Mouse (Mus musculus) neural tube, embryonic 11.5 days (tissue): ENCODE data around the gene Zbtb8os. TPM values are rescaled to one million over a fixed set of nuclear protein-coding genes. Genes with fewer than 3 reads are reported as not detected.

Source experiments
- ATAC-seq: fragments of 200-750 bp; cut with Nextera tagmentation; 2 replicates; pipeline ENCODE4 v1.8.0; 2017; ENCODE audit warnings: moderate number of reproducible peaks, mild to moderate bottlenecking, moderate TSS enrichment, moderate library complexity; ENCODE audit not compliant: insufficient read depth, low FRiP score, low TSS enrichment
- DNase-seq: peaks from one replicate; pipeline ENCODE4 v3.0.0-alpha.2; 2015; ENCODE audit warnings: low spot score
- H3K27ac ChIP-seq: fragments of 300-500 bp; sonication (generic); 2 replicates; pipeline ENCODE4 v1.5.1; 2014; ENCODE audit warnings: low read depth, mild to moderate bottlenecking, low read length
- H3K27me3 ChIP-seq: fragments of 300-500 bp; sonication (generic); 2 replicates; pipeline ENCODE4 v1.6.1; 2014; ENCODE audit warnings: mild to moderate bottlenecking, low read length, mixed read lengths; ENCODE audit not compliant: control insufficient read depth, insufficient read depth
- H3K36me3 ChIP-seq: fragments of 300-500 bp; sonication (generic); 2 replicates; pipeline ENCODE4 v1.6.1; 2014; ENCODE audit warnings: mild to moderate bottlenecking, low read length, moderate library complexity, mixed read lengths; ENCODE audit not compliant: control insufficient read depth, insufficient read depth
- H3K4me1 ChIP-seq: fragments of 300-500 bp; sonication (generic); 2 replicates; pipeline ENCODE4 v1.6.1; 2014; ENCODE audit warnings: low read length, mixed read lengths; ENCODE audit not compliant: control insufficient read depth, insufficient read depth
- H3K4me2 ChIP-seq: fragments of 300-500 bp; sonication (generic); 2 replicates; pipeline ENCODE4 v1.6.1; 2014; ENCODE audit warnings: low read depth, mild to moderate bottlenecking, moderate library complexity
- H3K4me3 ChIP-seq: fragments of 300-500 bp; sonication (generic); 2 replicates; pipeline ENCODE4 v1.5.1; 2014; ENCODE audit warnings: low read depth, low read length
- H3K9ac ChIP-seq: fragments of 300-500 bp; sonication (generic); 2 replicates; pipeline ENCODE4 v1.6.1; 2014; ENCODE audit warnings: mild to moderate bottlenecking, low read length
- H3K9me3 ChIP-seq: fragments of 300-500 bp; sonication (generic); 2 replicates; pipeline ENCODE4 v1.6.1; 2016; ENCODE audit warnings: low read length; ENCODE audit not compliant: control insufficient read depth
- WGBS: fragments of 180-500 bp; shearing (Covaris S2); extraction: QIAGEN DNeasy Blood & Tissue Kit; methylation state at CpG from one replicate; pipeline ENCODE4 v1.1.7; 2014; 5-methylcytosine and 5-hydroxymethylcytosine counted together
- polyA plus RNA-seq: library from polyadenylated mRNA; unstranded; fragments of >200 nt; fragmentation: Nextera tagmentation; extraction: Ambion mirVana; gene quantifications from 2 replicates; pipeline ENCODE4 v1.2.1, GENCODE M21; 2014

Gene Zbtb8os
- polyA plus RNA-seq, 1 experiment from 2014 or later, result 42.4 TPM

GRCm38 (mm10) chr4:129376961-129377545 is 41.6 kb downstream of the Zbtb8os start:
- ATAC-seq (0 out of 2 replicates have a peak, but pooled peaks have one; percentile 31), DNase-seq (peak; percentile 72)
- Histone ChIP-seq H3K36me3 (no peaks in the 10 kb centered on the region), H3K27me3 (peaks cover 20% of the 10 kb centered on the region), H3K4me2 (peak overlapping the region; percentile 67), H3K27ac (peak overlapping the region; percentile 70; the same call in 1 of the 2 replicates), H3K4me3 (peak overlapping the region; percentile 82), H3K9ac (peak overlapping the region; percentile 87), H3K4me1 (0 out of 2 replicates have a peak, but pooled peaks cover 2% of the 10 kb centered on the region), H3K9me3 (no peaks in the 10 kb centered on the region)
- under 1% methylated on average over 43 of the region's 68 CpGs for WGBS

DNA sequence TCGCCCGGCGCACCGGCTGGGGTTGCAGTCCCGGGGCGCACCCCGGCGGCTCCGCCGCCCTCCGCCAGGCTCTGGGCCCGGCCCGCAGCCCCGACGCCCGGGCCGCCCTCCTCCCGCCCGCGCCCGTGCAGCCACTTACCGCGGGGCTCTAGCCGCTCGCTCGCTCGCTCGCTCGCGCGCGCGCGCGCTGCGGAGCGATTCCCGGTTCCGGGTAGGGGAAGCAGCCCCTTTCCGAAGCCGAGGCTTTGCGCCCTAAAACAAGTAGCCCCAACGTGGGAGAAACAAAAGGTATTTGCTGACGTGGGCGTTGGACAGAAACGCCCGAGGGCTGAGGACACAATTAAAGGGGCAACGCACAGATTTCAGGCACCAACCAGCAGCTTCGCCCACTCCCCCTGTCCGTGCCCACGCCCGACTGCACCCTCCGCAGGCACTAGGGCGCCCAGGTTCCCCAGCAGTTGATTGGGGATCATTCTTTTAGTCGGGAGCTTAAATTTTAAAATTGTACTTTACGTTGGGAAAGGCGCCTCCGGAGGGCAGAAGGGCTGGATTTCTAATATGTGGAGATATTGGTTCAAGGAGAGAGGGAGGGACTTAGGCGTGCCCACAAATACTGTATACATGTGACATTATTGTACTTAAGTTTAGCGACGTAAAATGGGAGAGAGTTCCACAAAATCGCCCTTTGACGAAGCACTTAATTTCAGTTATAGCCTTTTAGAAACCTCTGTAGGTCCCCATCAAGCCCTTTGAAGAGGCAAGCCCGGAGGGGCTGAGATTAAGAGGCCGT is 42.3 kb downstream of the Zbtb8os start, which contains the start of gene Zbtb8a:
Zbtb8a (minus strand) TSS at position 516 of the 790 bp plus-strand sequence.
- peak within 1 kb of the TSS; percentile 87 for H3K9ac ChIP-seq
- H3K4me2 ChIP-seq, result peak within 1 kb of the TSS; percentile 67
- peak within 1 kb of the TSS; percentile 82 for H3K4me3 ChIP-seq
- H3K27me3 ChIP-seq, result peaks cover 20% of the 10 kb centered on the region
- no peaks in the 10 kb centered on the region for H3K36me3 ChIP-seq
- peak; percentile 74 for DNase-seq
- 0 out of 2 replicates have a peak, but pooled peaks cover 2% of the 10 kb centered on the region for H3K4me1 ChIP-seq
- ATAC-seq, result peak; percentile 53
- 2% methylated on average over 60 of the region's 65 CpGs for WGBS
- H3K9me3 ChIP-seq, result no peaks in the 10 kb centered on the region
- H3K27ac ChIP-seq, result peak within 1 kb of the TSS; percentile 70; the same call in 1 of the 2 replicates

DNA sequence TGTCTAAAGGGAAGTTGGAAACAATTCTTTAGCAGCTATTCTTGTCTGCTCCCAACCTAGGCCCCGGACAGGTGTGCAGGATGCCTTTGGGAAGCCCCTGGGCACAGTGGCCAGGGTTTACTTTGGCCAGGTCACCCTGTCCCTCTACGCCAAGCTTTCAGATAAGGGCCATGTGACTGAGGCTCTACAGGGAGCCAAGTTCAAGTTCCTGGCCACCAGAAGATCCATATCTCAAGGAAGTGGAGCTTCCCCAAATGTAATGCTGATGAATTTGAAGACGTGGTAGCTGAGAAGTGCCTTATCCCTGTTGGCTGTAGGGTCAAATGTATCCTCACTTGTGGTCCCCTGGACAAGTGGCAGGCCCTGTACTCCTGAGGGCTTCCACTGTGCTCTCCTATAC is 44.3 kb downstream of the Zbtb8os start:
- Histone ChIP-seq H3K36me3 (no peaks in the 10 kb centered on the region), H3K9ac (no peak overlapping the region), H3K4me3 (no peak overlapping the region), H3K27ac (no peak overlapping the region), H3K27me3 (peaks cover 20% of the 10 kb centered on the region), H3K4me2 (no peak overlapping the region), H3K4me1 (0 out of 2 replicates have a peak, but pooled peaks cover 2% of the 10 kb centered on the region), H3K9me3 (no peaks in the 10 kb centered on the region)
- 82% methylated on average over 3 of the region's 3 CpGs for WGBS
- DNase-seq, result no peak
- ATAC-seq, result no peak

GRCm38 (mm10) chr4:129381148-129381547 is 45.7 kb downstream of the Zbtb8os start:
- H3K36me3 ChIP-seq, result no peaks in the 10 kb centered on the region
- 77% methylated on average over 8 of the region's 8 CpGs for WGBS
- no peak overlapping the region for H3K9ac ChIP-seq
- no peaks in the 10 kb centered on the region for H3K4me1 ChIP-seq
- H3K4me2 ChIP-seq, result no peak overlapping the region
- peaks cover 16% of the 10 kb centered on the region for H3K27me3 ChIP-seq
- H3K27ac ChIP-seq, result no peak overlapping the region
- H3K9me3 ChIP-seq, result no peaks in the 10 kb centered on the region
- H3K4me3 ChIP-seq, result no peak overlapping the region
- no peak for DNase-seq
- no peak for ATAC-seq

DNA sequence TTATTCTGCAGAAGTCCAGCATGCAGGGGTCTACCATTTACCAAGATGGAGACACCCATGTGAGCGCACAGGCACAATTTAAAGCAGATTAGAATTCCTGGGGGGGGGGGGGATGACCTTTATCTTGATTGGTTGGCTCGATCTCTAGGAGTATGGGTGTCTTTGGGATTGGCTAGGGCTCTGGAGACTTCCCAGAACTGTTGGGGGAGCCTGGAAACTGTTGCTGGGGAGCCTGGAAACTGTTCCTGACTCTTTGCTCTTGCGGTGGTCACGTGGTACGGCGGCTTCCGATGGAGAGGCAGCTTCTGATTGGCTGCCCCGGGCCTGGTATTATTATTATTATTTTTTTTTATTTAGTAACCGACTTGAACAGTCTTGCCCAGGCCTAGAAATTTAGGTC is 46.5 kb downstream of the Zbtb8os start:
- ATAC-seq, result no peak
- H3K4me1 ChIP-seq, result no peaks in the 10 kb centered on the region
- no peak for DNase-seq
- 92% methylated on average over 9 of the region's 9 CpGs for WGBS
- no peak overlapping the region for H3K4me3 ChIP-seq
- H3K27ac ChIP-seq, result no peak overlapping the region
- peaks cover 16% of the 10 kb centered on the region for H3K27me3 ChIP-seq
- no peak overlapping the region for H3K4me2 ChIP-seq
- no peak overlapping the region for H3K9ac ChIP-seq
- no peaks in the 10 kb centered on the region for H3K36me3 ChIP-seq
- H3K9me3 ChIP-seq, result no peaks in the 10 kb centered on the region

DNA sequence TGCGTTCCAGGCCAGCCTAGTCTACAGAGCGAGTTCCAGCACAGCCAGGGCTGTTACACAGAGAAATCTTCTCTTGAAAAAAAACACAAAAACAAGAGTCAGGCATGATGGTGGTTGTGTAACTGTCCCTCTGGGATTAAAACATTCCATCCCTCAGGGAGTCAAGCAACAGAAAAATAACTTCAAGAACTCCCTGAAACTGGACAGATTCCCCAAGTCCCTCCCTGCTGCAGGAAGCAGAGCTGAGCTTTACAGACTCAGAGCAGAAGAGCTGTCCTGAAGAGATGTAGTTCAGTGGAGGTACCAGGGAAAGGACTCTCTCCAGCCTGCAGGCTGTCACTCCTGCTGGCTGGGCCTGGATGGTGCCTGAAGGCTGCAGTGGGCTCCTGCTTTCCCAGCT is 47.0 kb downstream of the Zbtb8os start:
- Histone ChIP-seq H3K9me3 (no peaks in the 10 kb centered on the region), H3K4me2 (no peak overlapping the region)

DNA sequence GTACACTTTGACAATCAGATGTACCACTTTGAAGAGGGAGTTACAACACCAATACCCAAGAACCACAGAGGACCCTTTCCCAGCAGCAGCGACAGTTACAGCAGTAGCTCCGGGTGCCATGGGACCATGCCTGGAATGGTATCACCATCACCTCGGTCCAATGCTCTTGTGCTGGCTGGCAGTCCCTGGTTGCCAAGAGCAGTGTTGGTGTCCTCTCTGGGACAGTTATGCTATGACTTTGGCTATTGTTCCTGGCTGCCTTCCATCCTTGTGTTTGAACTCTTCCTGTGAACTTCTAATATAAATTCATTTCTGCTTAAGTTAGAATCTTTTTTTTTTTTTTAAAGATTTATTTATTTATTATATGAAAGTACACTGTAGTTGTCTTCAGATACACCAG is 48.1 kb downstream of the Zbtb8os start:
- no peak for ATAC-seq
- Histone ChIP-seq H3K27ac (no peak overlapping the region), H3K36me3 (no peaks in the 10 kb centered on the region), H3K9me3 (no peaks in the 10 kb centered on the region), H3K4me3 (no peak overlapping the region), H3K27me3 (peaks cover 10% of the 10 kb centered on the region; the same call in 1 of the 2 replicates), H3K4me2 (no peak overlapping the region), H3K4me1 (no peaks in the 10 kb centered on the region), H3K9ac (no peak overlapping the region)
- WGBS, result 92% methylated on average over 3 of the region's 3 CpGs
- no peak for DNase-seq

More for the DNA sequence above, 47.0 kb downstream of the Zbtb8os start:
- Histone ChIP-seq H3K27me3 (peaks cover 16% of the 10 kb centered on the region), H3K4me3 (no peak overlapping the region), H3K9ac (no peak overlapping the region), H3K27ac (no peak overlapping the region), H3K36me3 (no peaks in the 10 kb centered on the region), H3K4me1 (no peaks in the 10 kb centered on the region)
- DNase-seq (no peak), ATAC-seq (no peak)
- 100% methylated on average over 2 of the region's 2 CpGs for WGBS

- no peak for DNase-seq
- Histone ChIP-seq H3K4me3 (no peak overlapping the region), H3K9me3 (no peaks in the 10 kb centered on the region), H3K9ac (no peak overlapping the region), H3K36me3 (no peaks in the 10 kb centered on the region), H3K27me3 (peaks cover 4% of the 10 kb centered on the region; the same call in 1 of the 2 replicates), H3K4me1 (no peaks in the 10 kb centered on the region), H3K27ac (no peak overlapping the region), H3K4me2 (no peak overlapping the region)
- WGBS, result 41% methylated on average over 6 of the region's 6 CpGs
- no peak for ATAC-seq
These were observed 48.9 kb downstream of the Zbtb8os start for GRCm38 (mm10) chr4:129384440-129384839.
